Mouse (Mus musculus): ENCODE data around the gene Nudt21. TPM values are rescaled to one million over a fixed set of nuclear protein-coding genes. Genes with fewer than 3 reads are reported as not detected.

Gene Nudt21
- polyA plus RNA-seq, 1 experiment from 2014 or later, result 190 TPM

GRCm38 (mm10) chr8:94029701-94030100 lies 7.1 kb downstream of the Nudt21 start:
- Histone ChIP-seq H3K4me2 (no peak overlapping the region), H3K9ac (no peak overlapping the region), H3K27ac (no peak overlapping the region), H3K4me3 (no peak overlapping the region), H3K27me3 (no peaks in the 10 kb centered on the region), H3K4me1 (peaks cover 18% of the 10 kb centered on the region), H3K36me3 (ENCODE audit: poor library complexity, severe bottlenecking) (peaks cover 68% of the 10 kb centered on the region), H3K9me3 (replicated peaks) (no peaks in the 10 kb centered on the region)
- ATAC-seq, result no peak
- WGBS, result 94% methylated on average over 9 of the region's 9 CpGs

GRCm38 (mm10) chr8:94023916-94024315 lies 12.9 kb downstream of the Nudt21 start:
- H3K9ac ChIP-seq, result no peak overlapping the region
- peaks cover 86% of the 10 kb centered on the region for H3K36me3 ChIP-seq (ENCODE audit: poor library complexity, severe bottlenecking)
- H3K9me3 ChIP-seq (replicated peaks), result no peaks in the 10 kb centered on the region
- H3K4me2 ChIP-seq, result no peak overlapping the region
- H3K4me3 ChIP-seq, result no peak overlapping the region
- no peak for ATAC-seq
- no peaks in the 10 kb centered on the region for H3K27me3 ChIP-seq
- H3K27ac ChIP-seq, result no peak overlapping the region
- 98% methylated on average over 6 of the region's 6 CpGs for WGBS
- H3K4me1 ChIP-seq, result no peaks in the 10 kb centered on the region

GRCm38 (mm10) chr8:94013026-94013612 lies 23.7 kb downstream of the Nudt21 start:
- WGBS, result 44% methylated on average over 7 of the region's 7 CpGs
- H3K9ac ChIP-seq, result peak overlapping the region; percentile 96

GRCm38 (mm10) chr8:94012013-94012951 lies 24.5 kb downstream of the Nudt21 start, which contains the start of gene Amfr:
Gene Amfr, minus strand, starts transcription at chr8:94012842.
- Histone ChIP-seq H3K4me2 (peak within 1 kb of the TSS; percentile 74), H3K4me3 (peak within 1 kb of the TSS; percentile 93), H3K4me1 (peaks cover 38% of the 10 kb centered on the region), H3K27me3 (no peaks in the 10 kb centered on the region), H3K9me3 (replicated peaks) (no peaks in the 10 kb centered on the region), H3K27ac (peak within 1 kb of the TSS; percentile 95), H3K36me3 (ENCODE audit: poor library complexity, severe bottlenecking) (0 out of 2 replicates have a peak, but pooled peaks cover 7% of the 10 kb centered on the region), H3K9ac (peak within 1 kb of the TSS; percentile 96)
- peak; percentile 94 for ATAC-seq
- under 1% methylated on average over 104 of the region's 130 CpGs for WGBS

More at GRCm38 (mm10) chr8:94013026-94013612, 23.7 kb downstream of the Nudt21 start:
- ATAC-seq, result no peak
- peak overlapping the region; percentile 95 for H3K27ac ChIP-seq
- peak overlapping the region; percentile 93 for H3K4me3 ChIP-seq
- H3K4me2 ChIP-seq, result peak overlapping the region; percentile 74
- no peaks in the 10 kb centered on the region for H3K27me3 ChIP-seq
- H3K4me1 ChIP-seq, result peaks cover 38% of the 10 kb centered on the region
- H3K36me3 ChIP-seq (ENCODE audit: poor library complexity, severe bottlenecking), result peaks cover 9% of the 10 kb centered on the region; the same call in 1 of the 2 replicates
- no peaks in the 10 kb centered on the region for H3K9me3 ChIP-seq (replicated peaks)

GRCm38 (mm10) chr8:94011076-94012012 lies 25.5 kb downstream of the Nudt21 start:
- H3K4me3 ChIP-seq, result peak overlapping the region; percentile 93
- H3K27me3 ChIP-seq, result no peaks in the 10 kb centered on the region
- peaks cover 38% of the 10 kb centered on the region for H3K4me1 ChIP-seq
- WGBS, result 4% methylated on average over 48 of the region's 48 CpGs
- H3K27ac ChIP-seq, result peak overlapping the region; percentile 95
- H3K9ac ChIP-seq, result peak overlapping the region; percentile 96
- H3K36me3 ChIP-seq (ENCODE audit: poor library complexity, severe bottlenecking), result 0 out of 2 replicates have a peak, but pooled peaks cover 4% of the 10 kb centered on the region
- ATAC-seq, result no peak; the same call in 1 of the 2 replicates
- H3K9me3 ChIP-seq (replicated peaks), result no peaks in the 10 kb centered on the region
- H3K4me2 ChIP-seq, result peak overlapping the region; percentile 74

GRCm38 (mm10) chr8:94010101-94010705 lies 26.6 kb downstream of the Nudt21 start:
- H3K36me3 ChIP-seq (ENCODE audit: poor library complexity, severe bottlenecking), result 0 out of 2 replicates have a peak, but pooled peaks cover 4% of the 10 kb centered on the region
- H3K4me1 ChIP-seq, result peaks cover 38% of the 10 kb centered on the region
- no peak overlapping the region for H3K27ac ChIP-seq
- H3K27me3 ChIP-seq, result no peaks in the 10 kb centered on the region
- no peak for ATAC-seq
- WGBS, result 26% methylated on average over 2 of the region's 2 CpGs
- 0 out of 2 replicates have a peak overlapping the region, but pooled peaks have one; percentile 93 for H3K4me3 ChIP-seq
- no peaks in the 10 kb centered on the region for H3K9me3 ChIP-seq (replicated peaks)
- no peak overlapping the region for H3K9ac ChIP-seq
- peak overlapping the region; percentile 74 for H3K4me2 ChIP-seq

- WGBS, result 68% methylated on average over 15 of the region's 15 CpGs
- Histone ChIP-seq H3K36me3 (ENCODE audit: poor library complexity, severe bottlenecking) (0 out of 2 replicates have a peak, but pooled peaks cover 5% of the 10 kb centered on the region), H3K9me3 (replicated peaks) (no peaks in the 10 kb centered on the region), H3K27ac (no peak overlapping the region), H3K9ac (no peak overlapping the region), H3K4me1 (peaks cover 38% of the 10 kb centered on the region), H3K4me2 (peak overlapping the region; percentile 12; the same call in 1 of the 2 replicates), H3K4me3 (no peak overlapping the region), H3K27me3 (no peaks in the 10 kb centered on the region)
- no peak for ATAC-seq
Observed at GRCm38 (mm10) chr8:94009243-94009845, 27.5 kb downstream of the Nudt21 start.

GRCm38 (mm10) chr8:94004139-94004538 lies 32.7 kb downstream of the Nudt21 start:
- Histone ChIP-seq H3K4me2 (no peak overlapping the region), H3K9ac (no peak overlapping the region), H3K4me3 (no peak overlapping the region), H3K27me3 (no peaks in the 10 kb centered on the region), H3K4me1 (peaks cover 6% of the 10 kb centered on the region), H3K27ac (no peak overlapping the region), H3K36me3 (ENCODE audit: poor library complexity, severe bottlenecking) (peaks cover 46% of the 10 kb centered on the region), H3K9me3 (replicated peaks) (no peaks in the 10 kb centered on the region)
- WGBS, result 89% methylated on average over 9 of the region's 9 CpGs
- no peak for ATAC-seq

- Histone ChIP-seq H3K4me3 (no peak overlapping the region), H3K27ac (no peak overlapping the region), H3K27me3 (no peaks in the 10 kb centered on the region), H3K9me3 (replicated peaks) (no peaks in the 10 kb centered on the region), H3K9ac (no peak overlapping the region), H3K4me1 (no peaks in the 10 kb centered on the region), H3K36me3 (ENCODE audit: poor library complexity, severe bottlenecking) (peaks cover 67% of the 10 kb centered on the region), H3K4me2 (no peak overlapping the region)
- WGBS, result 78% methylated on average over 2 of the region's 2 CpGs
- ATAC-seq, result no peak
Observed at GRCm38 (mm10) chr8:93998961-93999360, 37.9 kb downstream of the Nudt21 start.

GRCm38 (mm10) chr8:93989739-93990138 lies 47.1 kb downstream of the Nudt21 start:
- Histone ChIP-seq H3K9ac (no peak overlapping the region), H3K27me3 (no peaks in the 10 kb centered on the region), H3K9me3 (replicated peaks) (no peaks in the 10 kb centered on the region), H3K4me3 (no peak overlapping the region), H3K27ac (no peak overlapping the region), H3K4me1 (no peaks in the 10 kb centered on the region), H3K36me3 (ENCODE audit: poor library complexity, severe bottlenecking) (peaks cover 54% of the 10 kb centered on the region), H3K4me2 (no peak overlapping the region)
- ATAC-seq, result no peak
- WGBS, result 97% methylated on average over 4 of the region's 4 CpGs

GRCm38 (mm10) chr8:93984731-93985130 lies 52.1 kb downstream of the Nudt21 start:
- 90% methylated on average over 3 of the region's 3 CpGs for WGBS
- Histone ChIP-seq H3K9ac (no peak overlapping the region), H3K4me3 (no peak overlapping the region), H3K9me3 (replicated peaks) (no peaks in the 10 kb centered on the region), H3K27me3 (no peaks in the 10 kb centered on the region), H3K36me3 (ENCODE audit: poor library complexity, severe bottlenecking) (peaks cover 85% of the 10 kb centered on the region), H3K4me2 (no peak overlapping the region), H3K4me1 (no peaks in the 10 kb centered on the region), H3K27ac (no peak overlapping the region)
- ATAC-seq, result no peak
